Mouse (Mus musculus): ENCODE measurements at regions not wholly inside any gene's neighbourhood (a gene's known extent, or its start where the extent isn't known, plus 50 kb on each side); places are given as distances from the start of the nearest gene placed in this dataset.

DNA sequence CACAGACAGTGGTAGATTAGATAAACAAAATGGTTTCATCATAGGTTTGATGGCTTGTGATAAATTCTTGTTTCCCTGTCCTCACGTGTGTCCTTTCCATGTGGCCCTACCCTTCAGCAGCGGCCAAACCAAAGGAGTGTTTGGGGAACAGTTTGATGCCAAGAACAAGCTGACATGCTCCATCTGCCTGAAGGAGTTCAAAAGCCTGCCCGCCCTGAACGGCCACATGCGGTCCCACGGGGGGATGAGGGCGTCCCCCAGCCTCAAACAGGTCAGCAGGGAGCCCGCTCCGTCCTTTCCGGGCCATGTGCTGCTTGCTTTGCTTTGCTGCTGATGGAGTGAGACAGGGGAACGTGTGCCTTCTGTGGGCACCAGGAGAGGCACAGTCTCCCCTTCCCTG is 51.0 kb upstream of the Mrps10 start:
- DNase-seq (ENCODE audit: low read depth): no peak

DNA sequence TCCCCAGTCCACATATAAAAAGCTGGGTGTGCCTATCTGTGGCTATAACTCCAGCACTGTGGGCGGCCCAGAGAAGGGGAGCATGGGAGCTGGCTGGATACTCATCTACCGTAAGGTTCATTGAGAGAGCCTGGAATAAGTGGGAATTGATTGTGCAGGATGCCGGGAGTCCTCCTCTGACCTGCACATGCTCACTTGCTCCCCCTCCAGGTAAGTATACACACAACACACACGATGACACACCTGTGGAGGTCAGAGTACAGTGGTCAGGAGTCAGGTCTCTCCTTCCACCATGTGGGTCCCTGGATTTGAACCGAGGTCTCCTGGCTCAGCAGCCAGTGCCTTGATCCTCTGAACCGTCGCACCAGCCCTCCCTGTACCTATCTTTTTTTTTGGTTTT is 55.5 kb upstream of the Mrps10 start:
- no peak for DNase-seq (ENCODE audit: low read depth)

DNA sequence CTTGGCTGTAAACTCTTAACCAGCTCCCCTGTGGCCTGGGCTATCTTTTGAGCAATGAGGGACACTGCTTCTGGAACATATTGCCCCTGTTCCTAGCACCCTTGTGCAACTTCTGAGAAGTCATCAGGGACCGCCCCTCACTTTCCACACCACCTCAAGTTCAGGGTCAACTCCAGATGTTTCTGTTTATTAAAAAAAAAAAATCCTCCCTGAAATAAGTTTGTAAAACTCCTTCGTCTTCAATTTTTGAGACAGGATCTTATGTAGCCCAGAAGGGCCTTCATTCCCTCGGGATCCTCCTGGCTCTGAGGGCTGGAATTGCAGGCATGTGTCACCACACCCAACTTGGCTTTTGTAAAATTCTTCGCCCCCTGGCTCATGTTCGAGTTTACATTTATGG is 57.4 kb upstream of the Mrps10 start:
- no peak for DNase-seq (ENCODE audit: low read depth)

DNA sequence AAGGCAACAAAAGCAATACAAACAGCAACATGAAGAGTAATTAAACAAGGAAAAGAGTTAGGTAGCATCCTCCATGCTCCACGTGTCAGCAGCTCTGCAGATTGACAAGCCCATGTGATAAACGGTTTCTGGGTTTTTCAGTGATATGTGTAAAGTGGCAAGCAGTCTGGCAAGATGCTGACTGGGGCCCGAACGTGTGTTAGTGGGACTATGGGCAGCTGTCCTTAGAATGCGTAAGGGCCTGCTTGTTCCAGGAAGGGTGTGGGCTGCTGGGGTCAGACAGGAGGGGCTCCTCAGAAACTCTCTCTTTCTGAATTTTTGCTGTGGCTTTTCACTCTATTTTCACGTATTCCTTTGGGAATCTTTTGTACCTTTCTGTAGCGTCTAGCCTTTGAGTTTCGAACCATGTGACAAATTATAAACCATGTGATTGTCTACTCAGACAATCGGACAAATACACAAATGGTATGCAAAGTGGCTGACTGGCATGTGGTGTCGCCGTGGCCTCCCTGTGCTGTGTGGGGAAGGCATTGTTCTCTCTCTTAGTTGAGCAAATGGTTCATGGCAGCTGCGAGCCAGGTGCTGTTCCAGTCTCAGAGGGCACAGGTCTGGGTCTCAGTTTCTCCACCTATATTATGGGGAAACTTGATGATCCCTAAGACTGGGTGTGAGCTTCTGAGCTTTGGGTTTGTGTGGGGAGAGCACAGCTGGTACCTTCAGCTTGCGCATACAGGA is 62.5 kb upstream of the Mrps10 start:
- DNase-seq (ENCODE audit: low read depth): no peak

DNA sequence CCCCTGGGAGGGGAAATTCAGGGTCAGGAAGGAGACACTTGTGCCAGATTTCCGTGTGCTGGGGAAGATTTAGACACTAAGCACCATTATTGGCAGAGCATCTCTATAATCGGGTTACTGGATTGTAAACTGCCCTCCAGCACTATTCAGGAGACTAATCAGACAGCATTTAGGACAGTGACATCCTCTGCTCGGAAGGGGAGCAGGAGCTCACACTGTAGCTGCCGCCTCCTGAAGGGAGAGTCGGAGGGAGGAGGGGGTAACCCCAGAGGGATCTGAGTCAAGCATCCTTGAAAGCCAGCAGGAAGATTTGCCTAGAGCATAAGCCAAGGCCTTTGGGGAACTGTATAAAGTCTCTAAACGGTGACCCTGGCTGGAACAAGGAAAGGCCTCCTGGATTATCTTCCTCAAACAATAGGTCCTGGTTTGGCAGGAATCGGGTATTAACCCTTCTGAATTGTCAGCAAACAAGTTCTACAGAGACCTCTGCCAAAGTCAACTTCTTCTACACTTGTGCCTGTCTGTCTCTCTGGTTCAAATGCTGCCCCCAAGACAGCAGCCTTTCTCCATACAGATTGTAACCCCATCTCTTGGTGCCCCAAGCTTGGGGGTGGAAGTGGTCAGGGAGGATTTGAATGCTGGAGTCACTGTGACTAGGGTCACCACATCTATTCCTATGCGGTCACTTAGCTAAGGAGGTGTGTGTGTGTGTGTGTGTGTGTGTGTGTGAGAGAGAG is 64.1 kb upstream of the Mrps10 start:
- DNase-seq (ENCODE audit: low read depth): no peak

DNA sequence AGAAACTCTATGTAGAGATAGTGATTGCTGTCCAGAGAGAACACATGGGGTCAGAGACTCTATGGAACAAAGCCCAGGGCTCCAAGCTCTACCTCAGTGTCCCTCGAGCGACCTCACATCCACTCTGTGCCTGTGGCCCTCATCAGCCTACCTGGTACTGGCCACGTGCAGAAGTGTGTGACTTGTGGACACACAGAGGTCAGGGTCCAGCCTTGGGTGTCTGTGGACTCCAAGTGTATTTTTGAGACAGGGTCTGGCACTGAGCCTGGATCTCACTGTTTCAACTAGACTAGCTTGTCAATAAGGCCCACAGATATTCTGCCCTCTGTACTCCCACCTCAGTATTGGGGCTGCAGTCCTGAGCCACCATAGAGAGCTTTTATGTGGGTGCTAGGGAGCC is 65.1 kb upstream of the Mrps10 start:
- DNase-seq (ENCODE audit: low read depth): no peak

DNA sequence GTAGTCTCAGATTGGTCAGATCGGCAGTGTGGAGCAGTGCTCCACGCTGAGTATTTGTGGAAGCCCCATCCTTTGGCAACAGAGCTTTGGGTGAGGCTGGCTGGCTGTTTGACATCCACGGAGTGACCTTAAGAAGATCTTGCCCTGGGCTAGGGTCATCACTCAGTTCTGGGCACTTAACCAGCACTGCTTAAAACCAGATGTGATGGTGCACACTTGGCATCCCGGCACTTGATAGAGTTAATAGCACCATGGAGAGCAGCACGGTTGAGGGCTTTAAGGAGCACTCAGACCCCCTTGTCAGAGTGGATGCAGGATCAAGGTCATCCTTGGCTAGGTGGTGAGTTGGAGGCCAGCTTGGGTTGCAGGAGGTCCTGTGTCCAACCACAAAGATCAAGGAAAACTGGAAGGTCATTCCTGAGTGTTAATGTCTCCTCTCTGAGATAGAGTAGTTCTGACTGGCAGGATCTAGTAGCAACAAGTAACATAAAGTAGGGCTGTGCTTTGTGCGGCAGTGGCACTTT is 70.2 kb upstream of the Mrps10 start:
- DNase-seq (ENCODE audit: low read depth): no peak

DNA sequence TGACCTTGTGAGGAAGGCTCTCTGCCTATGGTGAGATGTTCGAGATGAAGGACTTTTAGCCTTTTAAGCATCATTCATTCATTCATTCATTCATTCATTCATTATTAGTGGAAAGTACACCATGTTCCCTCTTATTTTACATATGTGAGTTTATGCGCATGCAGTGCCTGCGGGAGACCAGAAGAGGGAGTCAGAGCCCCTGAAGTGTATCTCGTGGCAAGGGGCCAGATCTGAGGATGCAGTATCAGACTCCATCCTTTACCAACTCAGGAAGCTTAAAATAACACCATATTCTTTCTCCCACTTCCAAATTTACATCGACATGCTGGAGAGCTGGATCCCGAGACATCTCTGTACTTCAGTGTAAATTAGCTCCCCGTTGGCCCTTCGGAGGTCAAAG is 70.7 kb upstream of the Mrps10 start:
- no peak for DNase-seq (ENCODE audit: low read depth)

DNA sequence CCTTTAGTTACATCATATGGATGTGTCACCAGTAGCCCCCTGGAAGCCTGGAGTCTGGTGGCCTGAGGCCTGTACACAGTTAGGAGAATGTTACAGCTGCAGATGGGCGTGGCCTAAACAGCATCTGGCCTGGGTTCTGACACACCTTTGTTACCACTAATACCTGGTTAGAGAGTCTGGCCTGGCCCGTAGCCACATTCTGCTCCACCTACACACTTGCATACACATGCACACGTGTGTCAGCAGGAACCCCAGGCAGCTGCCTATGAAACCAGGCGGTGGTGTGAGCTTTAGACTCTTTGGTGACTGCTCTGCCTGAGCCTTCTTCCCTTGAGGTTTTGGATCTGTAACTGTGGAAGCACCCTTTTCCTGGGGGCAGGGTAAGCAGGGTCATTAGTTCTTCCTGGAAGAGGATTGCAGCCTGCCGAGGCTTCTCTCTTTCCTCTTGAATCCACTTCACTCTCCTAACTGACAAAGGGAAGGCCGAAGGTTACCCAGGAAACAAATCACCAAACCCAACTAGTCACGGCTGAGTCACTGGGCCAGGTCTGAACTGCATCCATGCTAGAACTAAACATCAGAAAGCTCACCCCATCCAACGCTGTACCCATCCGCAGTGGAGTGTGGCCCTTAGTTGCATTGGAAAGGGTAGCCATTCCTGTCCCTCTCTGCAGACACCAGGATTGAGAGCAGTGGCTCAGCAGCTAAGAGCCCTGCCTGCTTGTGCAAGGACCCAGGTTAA is 71.8 kb upstream of the Mrps10 start:
- DNase-seq (ENCODE audit: low read depth): no peak

DNA sequence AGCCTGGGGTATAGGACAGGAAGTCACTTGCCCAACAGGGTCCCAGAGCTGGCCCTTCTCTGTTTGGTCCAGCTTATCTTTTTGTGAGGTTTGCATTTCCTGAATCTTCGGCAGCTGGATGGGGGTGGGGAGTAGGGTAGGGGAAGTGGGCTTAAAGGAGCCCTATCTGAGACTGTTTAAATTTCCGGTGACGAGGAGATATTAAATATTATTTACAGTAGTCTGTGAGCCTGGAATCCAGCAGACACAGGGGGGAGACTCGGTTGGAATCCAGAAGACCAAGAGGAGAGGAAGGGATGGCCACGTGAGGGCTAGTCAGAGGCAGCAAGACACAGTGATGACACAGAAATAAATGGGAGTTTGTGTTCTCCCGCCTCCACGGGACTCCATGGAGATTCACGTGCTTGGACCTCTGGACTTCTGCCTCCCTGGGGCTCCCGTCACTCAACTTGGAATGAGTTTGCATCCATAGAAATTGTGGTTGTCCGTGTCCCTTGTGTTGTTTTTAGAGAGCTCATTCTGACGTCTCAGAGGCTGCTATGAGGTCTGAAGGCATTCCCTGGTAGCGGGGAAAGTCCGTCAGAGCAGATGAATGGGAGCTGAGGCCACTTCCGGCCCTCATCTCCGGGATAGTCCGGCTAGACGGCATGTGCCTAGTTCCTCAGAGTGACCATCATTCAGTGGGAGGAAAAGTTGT is 73.2 kb upstream of the Mrps10 start:
- DNase-seq (ENCODE audit: low read depth): no peak

DNA sequence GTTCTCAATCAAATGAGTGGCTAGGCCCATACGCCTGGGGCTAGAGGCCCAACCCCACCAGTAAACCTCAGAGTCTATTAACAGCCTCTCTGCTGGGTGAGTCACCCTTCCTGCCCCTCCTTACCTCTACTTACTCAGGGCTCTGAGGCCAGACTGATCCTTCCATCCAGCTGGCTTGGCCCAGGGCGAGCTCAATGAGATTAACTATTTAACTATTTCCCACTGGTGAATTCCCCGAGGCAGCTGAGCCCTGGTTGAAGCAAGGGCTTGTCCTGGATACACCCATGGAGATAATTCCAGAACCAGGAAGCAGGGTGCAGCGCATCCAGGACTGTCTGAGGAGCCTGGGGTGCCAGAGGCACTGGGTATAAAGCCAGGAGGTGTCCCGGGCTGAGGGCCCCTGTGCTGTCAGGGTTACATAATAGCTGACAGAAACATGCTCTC is 74.6 kb upstream of the Mrps10 start:
- DNase-seq (ENCODE audit: low read depth): no peak

DNA sequence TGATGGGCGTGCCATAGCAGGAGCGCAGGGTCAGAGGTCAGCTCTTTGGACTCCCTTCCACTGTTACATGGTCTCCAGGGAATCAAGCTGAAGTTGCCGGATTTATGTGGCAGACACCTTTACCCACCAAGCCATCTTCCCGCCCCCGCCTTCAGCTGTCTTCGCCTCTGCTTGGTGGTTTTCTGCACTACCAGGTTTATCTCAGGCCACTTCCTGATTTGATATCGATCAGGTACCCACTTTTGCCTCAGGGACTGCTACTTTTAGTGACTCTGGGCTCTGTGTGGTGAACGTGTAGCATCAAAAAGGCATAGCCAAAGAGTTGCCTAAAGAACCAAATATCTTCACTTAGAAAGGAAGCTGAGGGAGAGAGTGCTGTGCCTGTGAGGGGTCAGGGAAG is 75.5 kb upstream of the Mrps10 start:
- DNase-seq (ENCODE audit: low read depth): no peak

DNA sequence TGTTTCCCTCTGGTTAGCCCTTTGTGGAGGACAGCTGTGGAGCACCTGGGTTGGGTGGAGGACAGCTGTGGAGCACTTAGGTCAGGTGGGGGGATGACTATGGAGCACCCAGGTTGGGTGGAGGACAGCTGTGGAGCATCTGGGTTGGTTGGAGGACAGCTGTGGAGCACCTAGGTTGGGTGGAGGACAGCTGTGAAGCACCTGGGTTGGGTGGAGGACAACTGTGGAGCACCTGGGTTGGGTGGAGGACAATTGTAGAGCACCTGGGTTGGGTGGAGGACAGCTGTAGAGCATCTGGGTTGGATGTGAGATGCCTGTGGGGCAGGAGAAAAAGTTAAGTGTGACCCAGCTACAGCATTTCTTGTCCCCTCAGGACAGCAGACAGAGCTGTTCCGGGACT is 77.1 kb upstream of the Mrps10 start:
- no peak for DNase-seq (ENCODE audit: low read depth)

DNA sequence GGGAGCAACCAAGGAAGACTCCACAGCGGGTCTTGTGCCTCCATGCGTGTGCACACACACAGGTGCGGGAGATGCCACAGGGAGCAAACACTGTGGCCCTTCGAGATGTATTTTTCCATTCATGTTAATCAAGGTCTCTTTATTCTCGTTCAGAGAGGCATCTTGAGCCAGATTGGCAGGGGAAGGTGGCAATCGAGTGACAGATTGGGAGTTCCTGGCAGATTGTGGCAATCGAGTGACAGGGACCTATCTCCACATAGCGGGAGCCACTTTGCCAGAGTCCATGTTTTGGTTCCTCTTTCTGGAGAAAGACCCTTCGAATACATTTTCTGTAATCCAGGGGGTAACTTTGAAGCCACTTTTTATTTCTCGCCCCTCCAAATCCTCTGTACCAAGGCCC is 83.1 kb upstream of the Mrps10 start:
- DNase-seq (ENCODE audit: low read depth): no peak

DNA sequence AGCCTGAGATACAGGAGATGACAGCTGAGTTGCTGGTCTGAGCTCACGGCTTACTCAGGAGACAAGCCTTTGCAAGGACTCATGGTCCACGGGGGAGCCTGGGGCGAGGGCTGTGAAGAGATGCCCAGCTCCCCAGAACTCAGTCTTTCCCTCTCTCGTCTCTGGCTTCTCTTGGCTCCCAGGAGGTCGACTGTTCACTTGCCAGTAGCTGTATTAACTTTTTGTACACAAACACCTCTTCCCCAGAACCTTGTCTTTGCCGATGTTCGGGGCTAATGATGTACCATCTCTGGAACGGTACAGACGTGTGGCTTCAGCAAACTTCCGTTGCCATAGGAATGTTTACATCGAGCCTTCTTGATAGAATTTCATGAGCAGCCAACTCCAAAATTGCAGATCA is 84.5 kb upstream of the Mrps10 start:
- no peak for DNase-seq (ENCODE audit: low read depth)

DNA sequence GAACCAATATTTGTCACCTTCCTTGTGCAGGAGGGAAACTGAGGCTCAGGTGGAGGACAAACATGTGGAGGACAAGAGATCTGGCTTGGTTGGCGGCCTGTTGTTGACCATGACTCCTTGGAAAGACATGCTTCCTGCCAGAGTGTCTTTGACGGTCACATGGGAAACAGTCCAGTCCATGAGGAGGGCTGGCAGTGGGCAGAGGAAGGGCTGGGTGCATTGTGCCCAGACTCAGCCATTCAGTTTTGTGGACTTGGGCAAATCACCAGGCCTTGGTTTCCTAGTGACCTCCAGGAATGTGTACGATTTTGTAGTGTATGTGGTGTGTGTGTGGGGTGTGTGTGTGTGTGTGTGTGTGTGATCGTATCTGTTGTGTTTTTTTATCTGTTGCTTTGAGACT is 85.5 kb upstream of the Mrps10 start:
- no peak for DNase-seq (ENCODE audit: low read depth)

DNA sequence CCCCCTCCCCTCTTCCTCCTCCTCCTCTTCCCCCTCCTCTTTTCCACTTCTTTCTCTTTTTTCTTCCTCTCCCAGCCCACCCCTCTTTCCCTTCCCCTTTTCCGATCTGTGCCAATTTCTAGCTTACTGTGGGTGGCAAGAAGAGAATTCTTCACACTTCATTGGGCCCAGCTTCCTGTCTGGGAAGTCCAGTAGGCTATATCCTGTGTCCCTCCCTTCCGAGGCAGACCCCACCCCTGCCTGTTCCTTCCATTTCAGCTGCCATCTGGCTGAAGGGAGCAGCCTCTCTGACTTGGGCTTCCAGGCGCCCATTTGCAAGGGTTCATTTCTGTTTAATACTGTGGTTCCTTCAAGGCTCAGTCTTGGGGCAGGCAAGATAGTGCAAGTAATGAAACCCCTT is 86.2 kb upstream of the Mrps10 start:
- DNase-seq (ENCODE audit: low read depth): no peak

DNA sequence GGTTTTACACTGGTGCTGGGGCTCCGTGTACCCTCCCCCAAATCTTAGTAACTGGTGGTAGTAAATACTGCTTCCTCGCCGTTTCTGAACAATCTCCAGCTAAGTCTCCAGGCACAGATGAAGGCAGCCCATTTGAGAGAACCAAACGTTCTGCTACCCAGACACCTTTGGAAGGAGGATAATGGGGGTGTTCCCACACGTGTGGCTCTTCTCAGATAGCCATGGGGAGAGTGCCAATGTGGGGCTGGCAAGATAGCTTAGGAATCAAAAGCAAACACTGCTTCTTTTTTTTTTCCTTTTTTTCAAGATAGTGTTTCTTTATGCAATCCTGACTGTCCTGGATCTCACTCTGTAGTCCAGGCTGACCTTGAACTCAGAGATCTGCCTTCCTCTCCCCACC is 90.8 kb upstream of the Mrps10 start:
- DNase-seq (ENCODE audit: low read depth): no peak

DNA sequence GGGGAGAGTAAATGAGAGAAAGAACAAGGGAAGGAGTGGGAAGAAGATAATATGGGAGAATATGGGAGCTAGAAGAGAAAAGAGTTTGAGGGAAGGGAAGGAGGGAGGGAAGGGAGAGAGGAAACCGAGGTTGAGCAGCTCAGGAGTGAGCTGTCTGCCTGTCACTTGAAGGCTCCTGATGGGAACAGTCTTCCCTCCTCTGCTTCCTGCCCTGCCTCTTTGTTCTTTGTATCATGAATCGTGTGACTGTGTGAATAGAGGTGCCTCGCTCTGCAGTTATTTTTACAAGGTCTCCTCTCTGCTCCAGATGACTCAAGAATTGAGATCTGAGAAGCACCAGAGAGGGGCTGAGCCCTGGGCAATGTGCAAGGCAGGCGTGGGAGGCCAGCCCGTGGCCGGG is 92.0 kb upstream of the Mrps10 start:
- no peak for DNase-seq (ENCODE audit: low read depth)

DNA sequence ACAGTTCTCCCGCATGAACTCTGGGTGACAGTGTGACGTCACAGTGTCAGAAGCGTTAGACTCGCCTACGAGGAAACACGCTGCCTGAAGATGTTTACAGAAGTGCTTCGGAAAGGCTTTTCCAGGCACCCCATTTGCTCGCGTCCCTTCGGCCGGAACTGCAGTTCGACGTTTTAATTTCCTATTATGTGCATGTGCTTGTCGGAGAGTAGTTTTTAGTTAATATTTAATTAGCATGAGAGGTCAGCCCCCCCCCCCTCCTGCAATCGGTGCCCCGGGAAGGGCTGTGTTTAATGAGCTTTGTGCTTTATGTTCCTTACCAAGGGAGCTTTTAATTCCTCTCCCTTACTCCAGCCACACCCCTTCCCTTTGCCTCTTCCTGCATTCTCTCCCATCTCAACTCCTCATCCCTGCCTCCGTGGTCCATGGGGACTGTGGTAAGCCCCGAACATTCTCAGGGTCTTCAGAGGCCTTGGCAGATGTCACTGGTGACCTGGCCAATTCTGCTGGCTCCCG is 92.8 kb upstream of the Mrps10 start:
- no peak for DNase-seq (ENCODE audit: low read depth)

DNA sequence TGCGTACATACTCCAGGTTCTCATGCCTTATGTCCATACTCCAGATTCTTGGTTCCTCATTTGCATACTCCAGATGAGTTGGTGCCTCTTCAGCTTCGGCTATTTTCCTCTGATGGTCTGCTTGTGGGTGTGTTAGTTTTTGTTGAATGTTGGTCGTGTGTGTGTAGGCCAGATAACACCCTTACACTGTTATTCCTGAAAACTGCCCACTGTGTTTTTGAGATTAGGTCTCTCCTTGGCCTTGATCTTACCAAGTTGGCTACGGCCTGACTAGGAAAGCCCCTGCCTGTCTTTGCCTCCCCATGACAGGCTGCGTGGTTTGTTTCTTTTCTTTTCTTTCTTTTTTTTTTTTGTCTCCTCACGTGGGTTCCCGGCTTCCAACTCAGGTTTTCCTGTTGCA is 95.4 kb upstream of the Mrps10 start:
- DNase-seq (ENCODE audit: low read depth): peak; percentile 44

Measured in c-Kit-positive CD71-positive TER-119-negative erythroid progenitor cells, embryonic 14.5 days (primary cell).